Mouse (Mus musculus) leukemia stem cell, adult 10-12 weeks (primary cell): ENCODE data around the gene Stk25. TPM values are rescaled to one million over a fixed set of nuclear protein-coding genes. Genes with fewer than 3 reads are reported as not detected.

Experiments used
- polyA plus RNA-seq: library from polyadenylated mRNA; stranded (reverse); fragments of >175 nt; gene quantifications from 2 replicates; pipeline ENCODE4 v1.2.3, GENCODE M21; 2012; ENCODE audit warnings: low replicate concordance

Stk25 gene
- polyA plus RNA-seq = 11.6 and 13.2 TPM in 2 replicates

GRCm38 (mm10) chr1:93658559-93658958, at the start of gene Stk25:
Gene Stk25, minus strand, starts transcription at chr1:93658659.

GRCm38 (mm10) chr1:93685401-93686244, 27.2 kb upstream of the Stk25 start, which contains the start of gene Bok:
Gene Bok, plus strand, starts transcription at chr1:93685660.

Other genes starting within 250 kb of the Stk25 start
- 15.3 and 48.8 TPM in 2 replicates for gene Hdlbp, start 179.8 kb downstream of the Stk25 start, polyA plus RNA-seq
- 0.42 and 1.0 TPM in 2 replicates for gene Farp2, start 146.6 kb downstream of the Stk25 start, polyA plus RNA-seq
- gene Bok, start 27.0 kb upstream of the Stk25 start, polyA plus RNA-seq = 4.8 and 8.8 TPM in 2 replicates
- gene Atg4b, start 92.8 kb upstream of the Stk25 start, polyA plus RNA-seq = 12.2 and 14.8 TPM in 2 replicates
- gene Thap4, start 96.2 kb upstream of the Stk25 start, polyA plus RNA-seq = 31.8 and 85.1 TPM in 2 replicates
- gene Dtymk, start 143.3 kb upstream of the Stk25 start, polyA plus RNA-seq = 35.4 and 46.3 TPM in 2 replicates
- gene Ing5, start 145.3 kb upstream of the Stk25 start, polyA plus RNA-seq = 0.60 and 3.5 TPM in 2 replicates
- gene D2hgdh, start 166.2 kb upstream of the Stk25 start, polyA plus RNA-seq = 1.4 and 2.2 TPM in 2 replicates
- gene Gal3st2, start 202.6 kb upstream of the Stk25 start, polyA plus RNA-seq = 0.09 TPM in 1 of 2 replicates, not detected in the other